Mouse (Mus musculus) kidney, postnatal 0 days (tissue): ENCODE results near the gene Stx1b. TPM values are rescaled to one million over a fixed set of nuclear protein-coding genes. Genes with fewer than 3 reads are reported as not detected.

Experiments used
- ATAC-seq: fragments of 200-750 bp; cut with Nextera tagmentation; replicated peaks from 2 replicates; pipeline ENCODE4 v1.8.0; 2017; ENCODE audit warnings: low read depth, moderate number of reproducible peaks, moderate TSS enrichment, moderate library complexity; ENCODE audit not compliant: low FRiP score
- DNase-seq: peaks from one replicate; pipeline ENCODE4 v3.0.0-alpha.2; 2016; ENCODE audit warnings: low spot score
- H3K27ac ChIP-seq: fragments of 300-500 bp; sonication (generic); 2 replicates; pipeline ENCODE4 v1.5.1; 2014; ENCODE audit warnings: mild to moderate bottlenecking
- H3K27me3 ChIP-seq: fragments of 300-500 bp; sonication (generic); 2 replicates; pipeline ENCODE4 v1.6.1; 2014; ENCODE audit warnings: low read length, mixed read lengths; ENCODE audit not compliant: insufficient read depth
- H3K36me3 ChIP-seq: fragments of 300-500 bp; sonication (generic); 2 replicates; pipeline ENCODE4 v1.6.1; 2014; ENCODE audit warnings: low read length, mixed read lengths; ENCODE audit not compliant: insufficient read depth
- H3K4me1 ChIP-seq: fragments of 300-500 bp; sonication (generic); replicated peaks from 2 replicates; pipeline ENCODE4 v1.6.1; 2014; ENCODE audit warnings: antibody characterized with exemption, low read length, mixed read lengths; ENCODE audit not compliant: insufficient read depth
- H3K4me2 ChIP-seq: fragments of 300-500 bp; sonication (generic); 2 replicates; pipeline ENCODE4 v1.6.1; 2014; ENCODE audit warnings: mild to moderate bottlenecking, low read length, moderate library complexity, mixed read lengths
- H3K4me3 ChIP-seq: fragments of 300-500 bp; sonication (generic); replicated peaks from 2 replicates; pipeline ENCODE4 v1.5.1; 2014; ENCODE audit warnings: low read depth, low read length
- H3K9ac ChIP-seq: fragments of 300-500 bp; sonication (generic); 2 replicates; pipeline ENCODE4 v1.6.1; 2014; ENCODE audit warnings: low read depth, low read length
- H3K9me3 ChIP-seq: fragments of 300-500 bp; sonication (generic); replicated peaks from 2 replicates; pipeline ENCODE4 v1.6.1; 2016; ENCODE audit warnings: low read length, inconsistent platforms, mixed read lengths
- CTCF ChIP-seq: IDR thresholded peaks from 2 replicates; pipeline ENCODE4 v1.5.1; 2016; ENCODE audit warnings: antibody characterized with exemption, low read depth, mild to moderate bottlenecking, moderate library complexity
- WGBS: fragments of 180-500 bp; shearing (Covaris S2); extraction: QIAGEN DNeasy Blood & Tissue Kit; methylation state at CpG from one replicate; pipeline ENCODE4 v1.1.7; 2014; 5-methylcytosine and 5-hydroxymethylcytosine counted together
- polyA plus RNA-seq: library from polyadenylated mRNA; unstranded; fragments of >200 nt; fragmentation: Nextera tagmentation; extraction: Ambion mirVana; gene quantifications from 2 replicates; pipeline ENCODE4 v1.2.1, GENCODE M21; 2015

The Stx1b gene
- polyA plus RNA-seq, 1 experiment from 2014 or later = 1.1 TPM

DNA sequence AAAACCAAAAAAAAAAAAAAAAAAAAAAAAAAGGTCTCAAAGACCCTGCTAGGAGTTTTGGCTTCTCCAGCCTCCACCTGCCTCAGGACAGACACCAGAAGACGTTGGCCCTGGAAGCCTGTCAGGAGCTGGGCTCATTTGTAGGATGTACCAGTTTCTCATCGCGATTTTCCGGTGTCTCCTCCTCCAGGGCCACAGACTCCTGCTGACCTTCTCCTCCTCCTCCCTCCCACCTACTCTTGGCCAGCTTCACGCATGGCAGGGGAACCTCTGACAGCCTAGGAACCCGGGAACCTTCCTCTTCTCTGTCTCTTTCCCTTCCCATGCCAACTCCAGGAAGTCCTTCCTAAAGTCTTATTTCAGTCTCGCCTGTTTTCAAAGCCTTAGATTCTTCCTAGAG lies 7.3 kb downstream of the Stx1b start:
- no peak overlapping the region for H3K4me3 ChIP-seq
- ATAC-seq (no peak), DNase-seq (no peak)
- no peak overlapping the region for H3K27ac ChIP-seq
- H3K4me1 ChIP-seq = 0 out of 2 replicates have a peak, but pooled peaks cover 2% of the 10 kb centered on the region
- no peaks in the 10 kb centered on the region for H3K27me3 ChIP-seq
- no peak for TF ChIP-seq CTCF
- 47% methylated on average over 7 of the region's 7 CpGs for WGBS
- no peak overlapping the region for H3K9ac ChIP-seq
- no peaks in the 10 kb centered on the region for H3K9me3 ChIP-seq
- H3K36me3 ChIP-seq = no peaks in the 10 kb centered on the region
- no peak overlapping the region for H3K4me2 ChIP-seq

DNA sequence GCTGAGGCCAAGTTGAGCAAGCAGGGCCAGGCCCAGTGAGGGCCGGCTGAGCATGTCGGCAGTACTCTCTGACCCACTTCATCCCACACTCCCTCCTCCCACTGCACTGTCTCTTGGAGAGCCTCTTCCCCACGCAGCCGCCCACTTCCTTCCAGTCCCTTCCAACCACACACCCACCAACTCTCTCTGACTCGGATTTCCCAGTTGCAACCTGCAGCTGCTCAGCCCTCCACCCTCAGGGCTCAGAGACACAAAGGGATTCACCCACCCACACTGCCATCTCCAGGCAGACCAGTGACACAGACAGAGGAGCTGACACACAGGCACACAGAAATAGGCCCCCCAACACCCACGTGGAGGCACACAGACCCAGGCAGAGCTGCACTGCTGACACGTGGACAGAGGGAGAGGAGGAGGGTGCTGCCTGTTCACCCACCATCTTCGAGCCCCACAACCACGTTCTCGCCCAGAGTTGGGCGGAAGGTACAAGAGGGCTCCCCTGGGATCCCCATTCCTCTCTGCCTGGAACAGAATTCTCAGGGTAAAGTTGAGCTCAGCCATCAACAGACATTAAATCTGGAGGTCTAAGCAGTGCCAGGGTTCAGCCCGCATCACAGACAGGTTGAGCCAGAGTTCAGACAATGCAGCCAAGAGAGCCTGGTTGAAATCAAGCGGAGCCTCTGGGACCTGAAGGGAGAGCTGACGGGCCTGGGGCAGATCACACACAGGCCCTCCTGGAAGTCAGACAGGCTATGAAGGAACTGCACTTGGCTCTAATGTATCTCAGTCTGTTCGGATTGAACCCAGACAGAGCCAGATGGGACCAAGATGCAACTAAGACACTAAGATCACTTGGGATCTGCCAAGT lies 8.2 kb downstream of the Stx1b start:
- 46% methylated on average over 15 of the region's 15 CpGs for WGBS
- Histone ChIP-seq H3K4me3 (no peak overlapping the region), H3K4me2 (no peak overlapping the region), H3K27me3 (no peaks in the 10 kb centered on the region), H3K9ac (0 out of 2 replicates have a peak overlapping the region, but pooled peaks have one; percentile 8), H3K36me3 (no peaks in the 10 kb centered on the region), H3K4me1 (0 out of 2 replicates have a peak, but pooled peaks cover 2% of the 10 kb centered on the region), H3K9me3 (no peaks in the 10 kb centered on the region), H3K27ac (peak overlapping the region; percentile 63)
- TF ChIP-seq CTCF = peak; percentile 62
- ATAC-seq (peak; percentile 62; the same call in 1 of the 2 replicates), DNase-seq (peak; percentile 82)

DNA sequence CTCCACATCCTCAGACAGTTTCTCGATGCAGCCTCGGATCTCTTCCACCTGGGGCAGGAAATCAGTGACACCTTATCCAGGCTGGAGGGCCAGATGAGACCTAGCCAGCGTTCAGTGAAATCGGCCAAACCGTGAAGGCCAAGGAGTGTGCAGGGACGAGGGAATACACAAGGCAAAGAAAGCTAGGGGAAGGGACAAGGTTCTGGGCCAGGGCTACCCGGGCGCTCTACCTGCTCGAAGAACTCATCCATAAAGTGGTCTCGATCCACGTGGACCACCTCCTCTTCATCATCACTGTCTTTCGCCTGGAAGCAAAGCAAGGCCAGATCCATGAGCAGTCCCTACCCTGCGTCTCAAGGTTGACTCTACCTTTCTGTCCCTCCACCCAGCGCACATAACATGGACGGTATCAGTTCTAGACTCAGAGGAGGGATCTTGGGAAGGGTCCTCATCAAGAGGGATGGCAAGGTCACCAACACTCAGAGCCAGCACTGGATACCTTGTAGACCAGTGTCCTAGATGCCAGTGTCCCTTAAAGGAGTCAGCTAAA lies 9.2 kb downstream of the Stx1b start:
- Histone ChIP-seq H3K27me3 (no peaks in the 10 kb centered on the region), H3K4me2 (no peak overlapping the region), H3K4me3 (no peak overlapping the region), H3K36me3 (no peaks in the 10 kb centered on the region), H3K27ac (peak overlapping the region; percentile 63), H3K9me3 (no peaks in the 10 kb centered on the region), H3K4me1 (0 out of 2 replicates have a peak, but pooled peaks cover 2% of the 10 kb centered on the region), H3K9ac (0 out of 2 replicates have a peak overlapping the region, but pooled peaks have one; percentile 8)
- 75% methylated on average over 15 of the region's 15 CpGs for WGBS
- DNase-seq (no peak), ATAC-seq (no peak)
- no peak for TF ChIP-seq CTCF

DNA sequence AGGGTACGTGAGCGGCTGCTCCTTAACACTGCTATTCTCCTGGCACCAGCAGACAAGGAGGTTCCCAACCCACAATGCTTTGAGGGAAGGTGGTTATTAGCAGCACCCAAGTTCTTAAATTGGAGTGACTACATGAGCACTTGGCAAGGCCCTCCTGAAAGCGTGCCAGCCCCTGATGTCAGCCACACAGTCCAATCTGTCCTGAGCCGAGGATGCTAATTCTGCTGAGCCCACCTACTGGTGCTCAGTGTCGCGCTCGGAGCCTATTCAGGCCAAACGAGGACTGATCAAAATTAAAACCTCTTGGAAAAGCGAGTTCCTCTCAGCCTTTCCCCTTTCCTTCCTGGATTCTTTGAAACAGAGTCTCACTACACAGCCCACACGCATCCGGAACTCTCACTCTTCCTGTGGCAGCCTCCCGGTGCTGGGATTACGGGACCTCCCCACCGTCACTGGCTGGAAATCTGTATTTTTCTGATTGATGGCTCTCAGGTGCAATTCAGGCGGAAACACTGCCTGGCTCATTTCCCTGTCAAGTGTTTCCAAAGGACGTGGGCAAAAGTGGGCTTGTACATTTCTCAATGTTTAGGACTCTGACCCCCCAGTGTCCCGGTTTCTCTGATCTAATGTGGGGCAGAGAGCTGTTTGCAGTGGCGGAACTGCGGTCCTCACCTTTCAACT lies 10.0 kb downstream of the Stx1b start:
- Histone ChIP-seq H3K36me3 (0 out of 2 replicates have a peak, but pooled peaks cover 3% of the 10 kb centered on the region), H3K27me3 (no peaks in the 10 kb centered on the region), H3K9ac (no peak overlapping the region), H3K4me1 (0 out of 2 replicates have a peak, but pooled peaks cover 2% of the 10 kb centered on the region), H3K27ac (0 out of 2 replicates have a peak overlapping the region, but pooled peaks have one; percentile 54), H3K9me3 (no peaks in the 10 kb centered on the region), H3K4me3 (no peak overlapping the region), H3K4me2 (peak overlapping the region; percentile 0; the same call in 1 of the 2 replicates)
- WGBS = 53% methylated on average over 19 of the region's 19 CpGs
- ATAC-seq = no peak
- TF ChIP-seq CTCF = no peak
- peak; percentile 56 for DNase-seq

DNA sequence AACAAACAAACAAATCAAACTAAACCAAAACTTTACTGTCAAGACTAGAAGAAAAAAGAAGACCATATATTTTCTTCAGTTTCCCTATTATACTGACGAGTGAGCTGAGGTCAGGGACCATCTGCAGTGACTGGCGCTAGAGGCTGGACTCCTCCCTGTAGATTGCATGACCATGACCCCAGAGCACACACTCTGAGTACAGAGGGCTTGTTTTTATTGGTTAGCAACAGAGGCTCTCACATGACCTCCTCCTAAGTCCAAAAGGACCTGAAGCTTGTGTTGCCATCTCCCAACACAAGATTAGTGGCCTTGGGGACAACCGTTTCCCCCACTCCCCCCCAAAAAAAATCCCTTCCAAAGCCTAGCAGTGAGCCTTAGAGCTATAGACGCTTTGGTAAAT lies 10.5 kb downstream of the Stx1b start:
- H3K27ac ChIP-seq = peak overlapping the region; percentile 15; the same call in 1 of the 2 replicates

DNA sequence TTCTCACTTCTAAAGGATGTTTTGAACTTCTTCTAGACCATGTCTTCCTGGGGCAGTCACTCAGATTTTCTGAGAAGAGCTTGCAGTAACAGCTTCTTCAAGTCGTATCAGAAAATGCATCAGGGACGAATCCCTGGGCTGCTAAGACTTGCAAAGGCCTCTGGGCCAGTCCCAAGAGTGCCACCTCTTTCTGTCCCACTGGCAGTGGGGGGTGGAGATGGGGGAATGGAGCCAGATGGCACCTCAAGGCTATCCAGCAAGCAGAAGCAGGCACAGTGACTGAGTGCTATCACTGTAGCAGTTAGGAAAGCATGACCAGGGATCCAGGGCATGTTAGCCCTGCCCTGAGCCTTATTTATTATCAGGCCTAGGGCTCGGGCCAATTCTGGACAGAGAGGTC lies 12.1 kb downstream of the Stx1b start:
- WGBS = 74% methylated on average over 3 of the region's 3 CpGs
- ATAC-seq = no peak
- Histone ChIP-seq H3K4me3 (no peak overlapping the region), H3K27me3 (no peaks in the 10 kb centered on the region), H3K4me1 (0 out of 2 replicates have a peak, but pooled peaks cover 2% of the 10 kb centered on the region), H3K27ac (no peak overlapping the region), H3K36me3 (0 out of 2 replicates have a peak, but pooled peaks cover 3% of the 10 kb centered on the region), H3K4me2 (no peak overlapping the region), H3K9ac (no peak overlapping the region), H3K9me3 (no peaks in the 10 kb centered on the region)
- DNase-seq = no peak
- TF ChIP-seq CTCF = no peak

More for the DNA sequence above, 10.5 kb downstream of the Stx1b start:
- ATAC-seq (no peak), DNase-seq (peak; percentile 8)
- no peaks in the 10 kb centered on the region for H3K9me3 ChIP-seq
- H3K4me1 ChIP-seq = 0 out of 2 replicates have a peak, but pooled peaks cover 2% of the 10 kb centered on the region
- H3K27me3 ChIP-seq = no peaks in the 10 kb centered on the region
- H3K4me2 ChIP-seq = peak overlapping the region; percentile 0; the same call in 1 of the 2 replicates
- 0 out of 2 replicates have a peak, but pooled peaks cover 3% of the 10 kb centered on the region for H3K36me3 ChIP-seq
- 46% methylated on average over 4 of the region's 4 CpGs for WGBS
- TF ChIP-seq CTCF = no peak
- H3K4me3 ChIP-seq = no peak overlapping the region
- H3K9ac ChIP-seq = no peak overlapping the region
